Mouse (Mus musculus) liver, embryonic 13.5 days (tissue): ENCODE results near the gene Cux2. TPM values are rescaled to one million over a fixed set of nuclear protein-coding genes. Genes with fewer than 3 reads are reported as not detected.
A peak's percentile ranks its signal among the peaks of the same experiment; 100 is the strongest.

Experiments used
- ATAC-seq: fragments of 200-750 bp; cut with Nextera tagmentation; 2 replicates; pipeline ENCODE4 v1.8.0; 2017; ENCODE audit warnings: low read depth, mild to moderate bottlenecking, moderate number of reproducible peaks, moderate library complexity
- DNase-seq: peaks from one replicate; pipeline ENCODE4 v3.0.0; 2022
- H3K27ac ChIP-seq: fragments of 300-500 bp; sonication (generic); 2 replicates; pipeline ENCODE4 v1.5.1; 2015; ENCODE audit warnings: moderate library complexity, mild to moderate bottlenecking, inconsistent platforms
- H3K27me3 ChIP-seq: fragments of 300-500 bp; sonication (generic); 2 replicates; pipeline ENCODE4 v1.6.1; 2015; ENCODE audit warnings: mild to moderate bottlenecking, inconsistent platforms
- H3K36me3 ChIP-seq: fragments of 300-500 bp; sonication (generic); 2 replicates; pipeline ENCODE4 v1.6.1; 2015; ENCODE audit warnings: mild to moderate bottlenecking, inconsistent platforms
- H3K4me1 ChIP-seq: fragments of 300-500 bp; sonication (generic); replicated peaks from 2 replicates; pipeline ENCODE4 v1.6.1; 2015; ENCODE audit warnings: inconsistent platforms
- H3K4me2 ChIP-seq: fragments of 300-500 bp; sonication (generic); 2 replicates; pipeline ENCODE4 v1.6.1; 2015; ENCODE audit warnings: inconsistent platforms, mild to moderate bottlenecking, moderate library complexity
- H3K4me3 ChIP-seq: fragments of 300-500 bp; sonication (generic); replicated peaks from 2 replicates; pipeline ENCODE4 v1.5.1; 2015; ENCODE audit warnings: mild to moderate bottlenecking, inconsistent platforms
- H3K9ac ChIP-seq: fragments of 300-500 bp; sonication (generic); 2 replicates; pipeline ENCODE4 v1.6.1; 2015; ENCODE audit warnings: mild to moderate bottlenecking, inconsistent platforms
- H3K9me3 ChIP-seq: fragments of 300-500 bp; sonication (generic); replicated peaks from 2 replicates; pipeline ENCODE4 v1.6.1; 2016; ENCODE audit warnings: inconsistent platforms
- WGBS: fragments of 180-500 bp; shearing (Covaris S2); methylation state at CpG from one replicate; pipeline ENCODE4 v1.1.7; 2015; ENCODE audit not compliant: insufficient replicate concordance; 5-methylcytosine and 5-hydroxymethylcytosine counted together
- polyA plus RNA-seq: library from polyadenylated mRNA; unstranded; fragments of >200 nt; fragmentation: Nextera tagmentation; extraction: Ambion mirVana; gene quantifications from 2 replicates; pipeline ENCODE4 v1.2.1, GENCODE M21; 2015

Cux2 gene
- polyA plus RNA-seq, 1 experiment from 2014 or later = 0.59 TPM

GRCm38 (mm10) chr5:121961256-121961655 is 88.6 kb downstream of the Cux2 start:
- Histone ChIP-seq H3K27ac (no peak overlapping the region), H3K27me3 (0 out of 2 replicates have a peak, but pooled peaks cover 4% of the 10 kb centered on the region), H3K4me1 (no peaks in the 10 kb centered on the region), H3K4me2 (no peak overlapping the region), H3K9ac (no peak overlapping the region), H3K36me3 (no peaks in the 10 kb centered on the region), H3K4me3 (no peak overlapping the region), H3K9me3 (no peaks in the 10 kb centered on the region)
- DNase-seq (no peak), ATAC-seq (no peak)
- 67% methylated on average over 8 of the region's 8 CpGs for WGBS

DNA sequence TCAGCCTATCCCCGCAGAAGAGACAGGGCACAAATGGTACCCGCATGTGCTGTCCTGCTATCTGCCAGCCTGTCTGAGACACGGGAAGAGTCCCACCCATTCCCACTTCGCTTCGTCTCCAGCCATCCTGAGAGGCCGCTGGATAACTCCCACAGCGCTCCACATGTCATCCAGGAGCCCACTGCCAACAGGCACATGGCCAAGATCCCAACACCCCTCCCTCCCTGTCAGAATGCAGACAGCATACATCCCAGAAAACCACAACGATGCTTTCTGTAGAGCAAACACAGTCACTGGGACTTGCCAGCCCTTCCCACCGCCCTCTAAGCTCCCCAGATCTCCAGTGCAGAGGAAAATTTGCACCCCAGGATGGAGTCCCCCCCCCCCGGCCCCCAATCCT is 90.2 kb downstream of the Cux2 start:
- no peak for DNase-seq
- Histone ChIP-seq H3K9me3 (no peaks in the 10 kb centered on the region), H3K9ac (no peak overlapping the region), H3K36me3 (no peaks in the 10 kb centered on the region), H3K27me3 (no peaks in the 10 kb centered on the region), H3K4me3 (no peak overlapping the region), H3K4me1 (no peaks in the 10 kb centered on the region), H3K4me2 (no peak overlapping the region), H3K27ac (no peak overlapping the region)
- WGBS = 67% methylated on average over 10 of the region's 10 CpGs
- no peak for ATAC-seq

- Histone ChIP-seq H3K27me3 (no peaks in the 10 kb centered on the region), H3K4me1 (no peaks in the 10 kb centered on the region), H3K9me3 (no peaks in the 10 kb centered on the region), H3K9ac (no peak overlapping the region), H3K27ac (no peak overlapping the region), H3K4me2 (no peak overlapping the region), H3K36me3 (no peaks in the 10 kb centered on the region), H3K4me3 (no peak overlapping the region)
- ATAC-seq = no peak
- WGBS = 61% methylated on average over 9 of the region's 9 CpGs
- DNase-seq = no peak
Measured at GRCm38 (mm10) chr5:121958551-121958950, 91.4 kb downstream of the Cux2 start.

DNA sequence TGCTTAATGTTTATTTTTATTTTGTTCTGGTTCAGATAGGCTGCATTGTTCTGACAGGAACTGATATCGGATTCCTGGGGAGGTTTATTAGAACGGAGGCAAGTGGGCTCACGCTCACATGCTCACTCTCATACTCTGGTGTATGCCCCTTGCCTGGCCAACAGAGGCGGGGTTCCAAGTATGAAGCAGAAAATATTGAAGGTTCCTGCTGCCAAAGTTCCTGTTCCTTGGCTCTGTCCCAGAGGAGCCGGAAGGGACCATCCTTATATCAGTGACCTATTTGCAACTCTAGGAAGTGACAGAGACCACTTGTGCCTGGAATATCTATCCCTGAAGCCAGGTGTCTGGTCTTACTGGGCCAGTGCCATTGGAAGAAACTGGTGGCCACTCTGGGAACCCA is 94.1 kb downstream of the Cux2 start:
- no peaks in the 10 kb centered on the region for H3K36me3 ChIP-seq
- no peak overlapping the region for H3K4me3 ChIP-seq
- WGBS = 66% methylated on average over 5 of the region's 5 CpGs
- no peaks in the 10 kb centered on the region for H3K27me3 ChIP-seq
- ATAC-seq (no peak), DNase-seq (no peak)
- no peak overlapping the region for H3K4me2 ChIP-seq
- no peak overlapping the region for H3K9ac ChIP-seq
- H3K27ac ChIP-seq = no peak overlapping the region
- H3K4me1 ChIP-seq = no peaks in the 10 kb centered on the region
- H3K9me3 ChIP-seq = no peaks in the 10 kb centered on the region

- WGBS = 32% methylated on average over 2 of the region's 2 CpGs
- Histone ChIP-seq H3K9me3 (no peaks in the 10 kb centered on the region), H3K4me3 (no peak overlapping the region), H3K27me3 (peaks cover 37% of the 10 kb centered on the region), H3K9ac (no peak overlapping the region), H3K4me2 (no peak overlapping the region), H3K27ac (no peak overlapping the region), H3K4me1 (peaks cover 10% of the 10 kb centered on the region), H3K36me3 (no peaks in the 10 kb centered on the region)
- peak; percentile 67 for ATAC-seq
- DNase-seq = no peak
Measured at GRCm38 (mm10) chr5:121950175-121950574, 99.7 kb downstream of the Cux2 start.

GRCm38 (mm10) chr5:121949050-121949443 is 100.9 kb downstream of the Cux2 start:
- Histone ChIP-seq H3K36me3 (no peaks in the 10 kb centered on the region), H3K27me3 (peaks cover 37% of the 10 kb centered on the region), H3K4me1 (peaks cover 10% of the 10 kb centered on the region), H3K9ac (no peak overlapping the region), H3K9me3 (no peaks in the 10 kb centered on the region), H3K4me2 (peak overlapping the region; percentile 44), H3K4me3 (peak overlapping the region; percentile 21; the same call in 1 of the 2 replicates), H3K27ac (peak overlapping the region; percentile 43; the same call in 1 of the 2 replicates)
- DNase-seq (no peak), ATAC-seq (no peak)
- 43% methylated on average over 8 of the region's 8 CpGs for WGBS

DNA sequence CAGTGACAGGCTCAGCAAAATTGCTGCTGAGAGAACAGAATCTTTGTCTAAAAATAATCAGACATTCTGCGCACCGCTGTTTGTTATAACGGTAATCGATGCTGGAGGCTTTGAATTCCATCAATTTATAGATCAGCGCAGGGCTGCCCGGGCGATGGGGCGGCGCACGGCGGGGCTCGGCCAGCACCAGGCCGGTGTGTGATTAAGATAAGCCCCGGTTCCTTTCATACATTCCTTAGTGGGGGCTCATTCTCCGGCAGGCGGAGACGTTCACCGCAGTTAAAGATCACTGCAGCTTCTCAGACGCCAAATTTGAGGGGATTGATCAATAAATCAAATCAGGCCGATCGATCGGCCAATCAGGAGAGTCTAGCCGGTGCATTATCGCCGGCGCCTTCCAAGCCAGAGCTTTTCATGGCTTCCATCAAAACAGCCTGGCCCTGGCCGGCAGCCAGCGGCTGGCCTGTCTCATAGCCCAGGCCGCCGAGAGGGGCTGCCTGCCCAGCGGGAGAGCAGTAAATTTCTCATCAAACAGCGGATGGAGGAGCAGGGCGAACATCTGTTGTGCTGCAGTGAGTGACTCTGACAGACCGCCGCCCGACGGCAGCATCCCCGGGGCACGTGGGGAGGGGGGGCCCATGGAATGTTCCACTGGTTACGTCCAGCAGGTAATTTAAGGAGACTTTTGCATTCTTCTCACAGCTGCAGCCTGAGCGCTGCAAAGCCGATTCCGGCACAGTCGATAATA is 101.4 kb downstream of the Cux2 start:
- DNase-seq (no peak), ATAC-seq (no peak)
- Histone ChIP-seq H3K4me2 (peak overlapping the region; percentile 44), H3K27ac (no peak overlapping the region), H3K36me3 (no peaks in the 10 kb centered on the region), H3K4me1 (peaks cover 10% of the 10 kb centered on the region), H3K4me3 (peak overlapping the region; percentile 21), H3K27me3 (peaks cover 37% of the 10 kb centered on the region), H3K9me3 (no peaks in the 10 kb centered on the region), H3K9ac (no peak overlapping the region)
- WGBS = 12% methylated on average over 44 of the region's 44 CpGs

- H3K27me3 ChIP-seq = peaks cover 37% of the 10 kb centered on the region
- no peak overlapping the region for H3K27ac ChIP-seq
- no peak overlapping the region for H3K4me3 ChIP-seq
- H3K9me3 ChIP-seq = no peaks in the 10 kb centered on the region
- no peak overlapping the region for H3K4me2 ChIP-seq
- DNase-seq (no peak), ATAC-seq (no peak)
- no peak overlapping the region for H3K9ac ChIP-seq
- H3K36me3 ChIP-seq = no peaks in the 10 kb centered on the region
- 61% methylated on average over 7 of the region's 7 CpGs for WGBS
- H3K4me1 ChIP-seq = peaks cover 10% of the 10 kb centered on the region
Measured at GRCm38 (mm10) chr5:121946657-121947245, 103.2 kb downstream of the Cux2 start.

- no peak overlapping the region for H3K9ac ChIP-seq
- no peak overlapping the region for H3K4me3 ChIP-seq
- peaks cover 10% of the 10 kb centered on the region for H3K4me1 ChIP-seq
- DNase-seq (peak; percentile 15), ATAC-seq (no peak)
- H3K9me3 ChIP-seq = no peaks in the 10 kb centered on the region
- no peak overlapping the region for H3K4me2 ChIP-seq
- no peak overlapping the region for H3K27ac ChIP-seq
- 41% methylated on average over 6 of the region's 6 CpGs for WGBS
- H3K36me3 ChIP-seq = no peaks in the 10 kb centered on the region
- H3K27me3 ChIP-seq = peaks cover 37% of the 10 kb centered on the region
Measured at GRCm38 (mm10) chr5:121945819-121946218, 104.1 kb downstream of the Cux2 start.

DNA sequence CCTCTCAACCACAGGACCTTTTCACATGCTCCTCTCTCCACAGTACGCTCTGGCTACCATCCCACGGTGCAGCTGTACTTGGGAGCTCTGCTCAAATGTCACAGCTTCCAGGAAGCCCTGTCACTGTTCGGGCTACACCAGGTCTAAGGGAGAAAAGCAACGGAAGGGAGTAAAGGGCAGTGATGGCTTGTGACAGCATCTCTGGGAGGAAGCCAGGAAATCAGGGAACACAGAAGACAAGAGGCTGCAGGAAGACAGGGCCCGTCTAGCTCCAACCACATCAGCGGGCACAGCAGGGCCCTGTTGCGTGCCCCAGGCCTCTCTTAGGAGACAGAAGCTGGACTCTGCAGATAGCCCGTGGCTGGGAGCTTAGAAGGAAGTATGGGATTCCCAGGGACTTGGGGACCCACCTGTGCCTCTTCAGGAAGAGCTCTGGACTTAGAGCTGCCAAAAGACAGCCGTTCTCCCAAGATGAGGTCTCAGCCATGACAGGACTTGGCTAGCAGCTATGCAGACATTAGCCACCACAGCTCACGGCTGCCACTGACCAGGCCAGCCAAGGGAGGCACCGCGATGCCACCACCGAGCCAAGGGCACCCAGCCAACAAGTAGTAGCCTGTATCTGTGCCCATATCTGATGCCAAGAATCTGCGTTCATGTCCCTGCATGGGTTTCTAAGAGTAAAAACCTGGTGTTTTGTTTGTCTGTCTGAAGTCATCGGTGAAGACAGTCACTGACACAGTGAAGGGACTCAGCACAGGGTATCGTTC is 105.7 kb downstream of the Cux2 start:
- Histone ChIP-seq H3K4me2 (no peak overlapping the region), H3K9ac (no peak overlapping the region), H3K27me3 (peaks cover 26% of the 10 kb centered on the region), H3K36me3 (no peaks in the 10 kb centered on the region), H3K27ac (no peak overlapping the region), H3K4me3 (no peak overlapping the region), H3K4me1 (peaks cover 3% of the 10 kb centered on the region; the same call in 1 of the 2 replicates), H3K9me3 (no peaks in the 10 kb centered on the region)
- ATAC-seq (no peak), DNase-seq (no peak)
- WGBS = 73% methylated on average over 16 of the region's 16 CpGs

GRCm38 (mm10) chr5:121943472-121943871 is 106.4 kb downstream of the Cux2 start:
- Histone ChIP-seq H3K4me2 (no peak overlapping the region), H3K27me3 (peaks cover 19% of the 10 kb centered on the region), H3K36me3 (no peaks in the 10 kb centered on the region), H3K27ac (no peak overlapping the region), H3K9ac (no peak overlapping the region), H3K9me3 (no peaks in the 10 kb centered on the region), H3K4me3 (no peak overlapping the region), H3K4me1 (no peaks in the 10 kb centered on the region; the same call in 1 of the 2 replicates)
- no peak for ATAC-seq
- DNase-seq = no peak
- 45% methylated on average over 7 of the region's 7 CpGs for WGBS
